ENCODE assay signal across 10 mouse cellular contexts in the genomic region with DNA sequence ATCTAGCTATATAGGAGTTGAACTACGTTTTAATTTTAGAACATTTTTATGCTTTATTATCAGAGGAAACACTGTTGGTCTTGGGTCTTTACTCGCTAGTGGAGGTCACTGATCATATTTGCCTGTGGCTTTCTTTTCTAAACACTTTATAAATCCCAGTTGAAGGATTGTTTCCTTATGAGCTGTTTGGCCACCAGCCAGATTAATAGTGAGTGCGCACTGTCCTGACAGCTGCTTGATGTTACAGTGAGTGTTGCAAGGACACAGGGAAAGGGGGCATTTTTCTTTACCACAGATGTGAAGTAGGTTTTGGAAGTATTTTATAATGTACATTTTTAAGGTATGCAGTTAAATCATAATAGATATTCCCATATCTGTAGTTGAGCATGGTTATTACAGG. TPM values are rescaled to one million over a fixed set of nuclear protein-coding genes. Genes with fewer than 3 reads are reported as not detected.
A peak's percentile ranks its signal among the peaks of the same experiment; 100 is the strongest.
DNase-seq lines count a peak whose midpoint lies in the region; ATAC-seq and TF ChIP-seq lines count a peak whose summit lies in the region.
"Had no signal": no experiment of that assay in that cellular context is flagged by ENCODE, and none has a peak within 500 bp of the region (broad histone marks: within the 10 kb centered on the region; RNA-seq: fewer than 3 reads in every experiment).

No protein-coding gene starts in this region.

- H3K27me3 ChIP-seq in heart, embryonic 13.5 days (replicated peaks), result no peaks in the 10 kb centered on the region
- H3K27me3 ChIP-seq in limb, embryonic 13.5 days, result no peaks in the 10 kb centered on the region
- H3K27me3 ChIP-seq: CH12.LX had no signal

- H3K27ac ChIP-seq in gastrocnemius, adult 2 months, result 0 out of 2 replicates have a peak overlapping the region, but pooled peaks have one; percentile 13
- H3K27ac ChIP-seq in heart, embryonic 13.5 days (replicated peaks), result peak overlapping the region; percentile 85
- no peak overlapping the region for H3K27ac ChIP-seq in limb, embryonic 13.5 days

- H3K4me1 ChIP-seq in heart, embryonic 13.5 days, result peaks cover 58% of the 10 kb centered on the region
- peaks cover 27% of the 10 kb centered on the region for H3K4me1 ChIP-seq in limb, embryonic 13.5 days

- H3K9me3 ChIP-seq in heart, embryonic 13.5 days, result no peaks in the 10 kb centered on the region
- H3K9me3 ChIP-seq in limb, embryonic 13.5 days, result no peaks in the 10 kb centered on the region

- H3K4me3 ChIP-seq in gastrocnemius, adult 2 months, result 0 out of 2 replicates have a peak overlapping the region, but pooled peaks have one; percentile 26
- H3K4me3 ChIP-seq in heart, embryonic 13.5 days, result no peak overlapping the region
- no peak overlapping the region for H3K4me3 ChIP-seq in limb, embryonic 13.5 days

- no peak overlapping the region for H3K9ac ChIP-seq in heart, embryonic 13.5 days
- no peak overlapping the region for H3K9ac ChIP-seq in limb, embryonic 13.5 days

- TF ChIP-seq CTCF in gastrocnemius, adult 2 months (IDR thresholded peaks at IDR 0.05), result no peak

- WGBS in heart, embryonic 13.5 days, result 22% methylated on average over 3 of the region's 3 CpGs
- WGBS in limb, embryonic 13.5 days, result 23% methylated on average over 3 of the region's 3 CpGs

- DNase-seq in gastrocnemius, adult 2 months, result no peak
- no peak for DNase-seq in gastrocnemius, postnatal 25 days
- peak; percentile 55 for DNase-seq in 416B (ENCODE audit: low read depth)
- DNase-seq in thymus, postnatal 10 days (ENCODE audit: low spot score in 2 of 2), result no peak
- no peak for DNase-seq in thymus, postnatal 4 days
- DNase-seq in cerebellum, postnatal 4 days (ENCODE audit: low spot score in 2 of 2), result no peak
- DNase-seq: thymus, postnatal 36 days had no signal

- intact Hi-C loops in gastrocnemius, adult 2 months (cut with DNase I), result no loop called here

- H3K4me2 ChIP-seq in heart, embryonic 13.5 days, result peak overlapping the region; percentile 10; the same call in 1 of the 2 replicates
- H3K4me2 ChIP-seq in limb, embryonic 13.5 days (replicated peaks), result no peak overlapping the region

- ATAC-seq in heart, embryonic 13.5 days (ENCODE audit: extremely low read depth, insufficient number of reproducible peaks, low FRiP score, low TSS enrichment), result no peak
- peak; percentile 71 for ATAC-seq in limb, embryonic 13.5 days (ENCODE audit: low FRiP score, low read depth)

- peaks cover 46% of the 10 kb centered on the region for H3K36me3 ChIP-seq in heart, embryonic 13.5 days
- peaks cover 30% of the 10 kb centered on the region for H3K36me3 ChIP-seq in limb, embryonic 13.5 days

RNA-seq across cellular contexts. Expression of a gene that starts 50.4 kb away (rescaled TPM):
- 10 to 100 TPM in 1 of 2 experiments, 1 to 10 TPM in 1; 9.0 to 12.7 TPM for total RNA-seq in gastrocnemius, adult 2 months (2021)
- 1 to 10 TPM; 5.7 to 8.3 TPM for total RNA-seq in gastrocnemius, postnatal 25 days (2021)
- polyA plus RNA-seq in heart, embryonic 13.5 days (2015; fragmentation: Nextera tagmentation; extraction: Ambion mirVana), result 17.9 and 18.8 TPM in 2 replicates
- 29.8 and 31.6 TPM in 2 replicates for polyA plus RNA-seq in limb, embryonic 13.5 days (2015; fragmentation: Nextera tagmentation; extraction: Ambion mirVana)
